Mouse (Mus musculus) right cerebral cortex, postnatal 10 days (tissue): ENCODE measurements around the gene Tssc4.

ENCODE experiments used
- DNase-seq, 2 experiments: peaks; one replicate each; pipeline ENCODE4 v3.0.0; 2021; ENCODE audit warnings: low spot score in 2 of 2

Tssc4 gene

DNA sequence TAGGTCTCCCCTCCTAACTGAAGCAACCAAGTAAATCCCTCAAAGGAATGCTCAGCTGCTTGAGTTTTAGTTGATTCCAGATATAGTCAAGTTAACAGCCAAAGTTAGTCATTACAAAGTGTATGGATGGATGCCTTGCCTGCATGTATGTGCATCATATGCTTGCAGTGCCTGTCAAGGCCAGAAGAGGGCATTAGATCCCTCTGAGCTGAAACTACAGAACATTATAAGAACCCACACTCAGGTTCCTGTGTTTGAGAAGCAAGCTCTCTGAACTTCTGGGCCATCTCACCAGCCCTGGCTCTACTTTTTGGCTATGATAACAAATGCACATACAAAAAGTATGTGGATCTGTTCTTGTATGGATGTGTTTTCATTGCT is 24.2 kb upstream of the Tssc4 start:
- no peak for DNase-seq

DNA sequence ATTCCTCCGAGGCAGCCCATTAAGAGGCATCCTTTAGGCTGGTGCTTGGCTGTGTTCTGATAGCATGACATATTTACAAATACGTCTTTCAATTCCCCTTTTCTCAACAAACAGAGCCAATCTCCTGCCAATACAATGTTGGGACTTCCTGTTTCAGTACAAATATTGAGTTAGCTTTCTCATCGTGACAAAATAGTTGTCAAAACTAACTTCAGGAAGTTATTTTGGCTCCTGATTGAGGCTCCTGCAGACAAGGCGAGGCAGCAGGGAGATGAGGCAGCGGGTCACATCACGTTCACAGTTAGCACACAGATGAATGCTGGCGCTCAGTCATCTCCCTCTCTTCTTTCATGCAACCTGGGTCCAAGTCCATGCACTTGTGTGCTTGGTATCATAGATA is 22.7 kb upstream of the Tssc4 start:
- DNase-seq, result no peak

DNA sequence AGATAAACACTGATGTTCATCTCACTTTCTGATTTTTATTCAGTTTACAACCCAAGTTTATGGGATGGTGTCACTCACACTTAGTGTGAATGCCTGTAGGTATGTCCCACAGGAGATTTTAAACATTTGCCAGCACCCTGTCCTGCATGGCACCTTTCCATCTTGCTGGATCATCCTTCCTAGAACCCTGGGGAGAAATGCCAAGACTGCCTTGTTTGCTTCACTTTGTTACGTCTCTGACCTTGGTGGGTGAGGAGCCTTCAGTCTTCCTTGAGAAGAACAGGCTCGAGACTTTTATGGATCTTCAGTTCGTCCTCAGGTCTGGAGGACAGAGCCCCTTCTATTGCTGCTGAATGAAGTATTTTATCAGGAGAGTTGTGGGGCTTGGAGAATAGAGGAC is 19.7 kb upstream of the Tssc4 start:
- DNase-seq, result peak in 1 of 2 experiments; percentile 25

DNA sequence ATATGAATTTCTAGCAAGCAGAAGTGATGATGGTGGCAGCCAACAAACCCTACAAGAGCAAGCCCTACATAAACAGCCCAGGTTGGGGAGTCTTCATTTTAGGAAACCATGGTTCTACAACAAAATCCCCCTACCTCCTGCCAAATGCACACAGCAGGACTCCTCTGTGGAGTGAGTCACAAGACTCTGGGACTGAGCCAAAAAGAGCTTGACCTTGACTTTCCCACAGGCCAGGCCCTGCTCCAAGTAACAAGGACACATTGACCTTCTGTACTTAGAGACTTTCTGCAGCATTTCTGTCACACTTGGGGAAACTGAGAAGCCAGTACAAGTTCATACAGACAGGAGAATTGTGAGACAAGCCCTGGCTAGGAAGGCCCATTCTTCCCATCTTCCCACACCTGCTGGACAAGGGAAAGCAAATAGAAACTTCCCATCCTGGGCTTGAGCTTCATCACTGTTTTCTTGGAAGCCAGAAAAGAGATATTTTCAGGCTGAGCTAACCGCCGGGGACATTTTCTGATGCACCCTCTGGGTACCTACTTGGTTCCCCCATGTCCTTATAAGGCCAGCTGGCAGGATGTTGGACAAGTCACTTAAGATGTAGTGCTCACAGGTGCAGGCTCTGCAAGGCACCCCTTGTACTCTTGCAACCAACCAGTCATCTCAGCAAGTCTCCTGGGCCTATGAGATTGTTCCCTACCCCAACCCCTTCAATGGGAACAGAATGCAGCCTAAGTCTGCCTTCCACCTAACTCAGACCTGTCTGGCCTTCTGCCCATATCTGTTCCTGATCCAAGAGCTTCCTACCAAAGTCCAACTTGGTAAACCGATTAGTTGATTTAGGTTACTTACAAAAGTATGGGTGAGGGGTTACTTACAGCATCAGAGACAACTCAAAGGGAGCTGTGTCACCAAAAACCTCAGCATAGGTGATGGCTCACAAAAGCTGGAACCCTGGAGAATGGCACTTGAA is 18.9 kb upstream of the Tssc4 start:
- DNase-seq, result peak in 1 of 2 experiments; percentile 30

DNA sequence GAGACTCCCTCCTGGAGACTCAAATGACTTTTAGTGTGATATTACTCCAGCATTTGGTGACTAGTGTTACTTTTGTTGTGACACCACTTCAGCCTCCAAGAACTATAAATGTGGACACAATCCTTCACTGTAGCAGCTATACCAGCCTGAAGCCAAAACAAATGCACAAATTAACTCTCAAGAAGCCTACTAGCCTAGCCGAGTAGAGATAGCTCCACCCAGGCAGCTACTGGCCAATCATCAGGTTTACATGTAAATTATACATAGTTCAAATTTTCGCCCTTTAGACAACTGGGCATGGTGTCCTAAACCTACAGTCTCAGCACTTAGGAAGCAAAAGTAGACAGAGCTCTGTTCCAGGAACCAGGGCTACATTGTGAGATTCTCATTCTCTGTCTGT is 17.7 kb upstream of the Tssc4 start:
- DNase-seq, result no peak

DNA sequence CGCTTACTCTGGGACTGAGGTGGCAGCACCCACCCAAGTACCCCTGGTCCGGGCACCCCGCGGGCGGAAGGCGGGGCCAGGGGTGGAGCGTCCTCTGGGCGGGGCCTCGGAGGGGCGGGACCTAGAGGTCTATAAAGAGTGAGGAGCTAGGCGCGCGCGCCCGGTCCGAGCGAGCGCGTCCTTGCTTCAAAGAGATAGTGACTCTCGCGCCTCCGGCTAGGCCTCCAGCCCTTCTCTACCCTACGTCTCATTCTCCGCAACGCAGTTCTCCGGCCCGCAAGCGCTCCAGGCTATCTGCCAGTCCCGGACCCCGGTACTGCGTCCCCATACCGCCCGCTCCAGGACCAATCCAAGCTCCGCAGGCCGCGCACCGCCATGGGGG is 16.4 kb upstream of the Tssc4 start, which contains the start of gene Cd81:
TSS of gene Cd81 (plus strand) at position 114 of the 382 bp plus-strand sequence.
- DNase-seq, result peak; percentile 87 to 91

DNA sequence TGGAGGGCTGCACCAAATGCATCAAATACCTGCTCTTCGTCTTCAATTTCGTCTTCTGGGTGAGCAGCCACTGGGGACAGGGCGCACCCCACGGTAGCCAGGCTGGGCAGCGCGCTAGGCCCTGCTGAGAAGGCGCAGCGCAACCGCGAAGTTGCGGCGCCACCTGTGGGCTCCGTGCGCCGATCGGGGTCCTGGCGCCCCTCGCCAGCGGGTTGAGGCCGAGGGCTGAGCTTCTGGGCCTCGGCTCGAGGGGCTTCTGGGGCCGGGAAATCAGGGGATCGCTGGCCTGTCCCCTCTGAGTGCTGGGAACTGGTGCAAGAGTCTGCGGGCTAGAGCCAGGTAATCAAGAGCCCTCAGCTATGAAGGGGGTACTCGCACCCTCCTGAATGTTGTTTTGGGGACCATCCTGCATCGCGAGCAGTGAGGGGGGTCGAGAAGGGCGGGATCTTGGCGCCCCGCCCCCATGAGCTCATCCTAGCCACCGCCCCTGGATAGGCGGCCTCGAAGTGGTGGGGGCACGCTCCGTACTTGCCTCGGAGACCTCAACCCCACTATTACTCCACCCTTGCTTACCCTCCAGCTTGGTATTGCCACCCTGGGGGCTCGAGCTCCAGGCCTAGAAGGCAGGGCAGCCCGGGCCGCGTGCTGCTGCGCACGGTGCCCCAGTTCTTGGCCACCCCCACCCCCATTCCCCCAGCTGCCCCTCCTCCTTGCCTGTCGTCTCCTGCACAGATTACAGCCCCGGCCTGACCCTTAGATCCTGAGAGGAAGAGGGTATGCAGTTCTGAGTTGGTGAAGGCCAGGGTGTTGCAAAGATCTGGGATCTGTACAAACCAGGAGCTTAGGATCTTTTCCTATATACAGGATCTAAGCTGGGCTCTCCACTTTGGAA is 15.8 kb upstream of the Tssc4 start:
- peak; percentile 84 to 87 for DNase-seq

DNA sequence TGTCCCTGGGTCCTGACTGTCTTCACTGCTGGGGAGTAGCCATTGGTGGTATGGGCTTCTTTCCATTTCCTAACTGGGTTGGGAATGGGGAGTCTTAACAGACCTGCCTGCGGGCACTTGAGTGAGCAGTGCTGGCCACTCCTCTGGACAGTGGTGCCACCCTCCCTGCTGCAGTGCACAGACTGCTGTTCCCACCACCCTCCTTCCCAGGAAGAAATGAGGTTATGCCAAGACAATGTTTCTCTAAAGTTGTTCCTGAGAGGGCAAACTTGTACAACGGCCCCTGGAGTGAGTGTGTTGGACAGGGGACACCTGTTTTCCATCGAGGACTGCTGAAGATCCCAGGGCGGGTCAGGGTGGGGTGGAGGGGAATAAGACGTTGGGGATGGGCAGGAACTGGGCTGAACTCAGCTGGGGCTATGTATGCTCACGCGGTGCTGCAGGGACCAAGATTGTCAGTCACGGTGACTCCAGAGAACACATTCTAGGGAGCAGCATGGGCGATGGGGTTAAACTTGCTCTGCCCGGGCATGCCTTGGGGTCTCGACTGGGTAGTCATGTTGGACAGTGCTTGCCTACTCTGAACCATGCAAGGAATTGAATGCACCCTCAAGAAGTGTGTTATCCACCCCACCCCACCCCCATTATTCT is 15.0 kb upstream of the Tssc4 start:
- DNase-seq, result no peak

DNA sequence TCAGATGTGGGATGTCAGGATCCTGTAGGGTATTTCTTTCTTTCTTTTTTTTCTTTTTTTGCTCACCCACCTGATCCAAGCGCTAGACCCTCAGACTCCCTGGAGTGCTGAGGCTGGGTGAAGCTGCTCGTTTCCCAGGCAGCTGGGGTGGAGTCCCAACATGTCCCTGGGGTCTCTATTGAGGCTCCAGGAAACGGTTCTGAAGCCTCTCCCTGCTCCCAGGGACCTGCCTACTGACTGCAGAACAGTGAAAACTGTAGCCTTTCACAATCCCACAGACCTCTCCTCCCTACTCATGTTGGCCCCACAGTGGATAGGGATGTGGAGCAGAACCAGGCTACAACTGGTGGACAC is 14.5 kb upstream of the Tssc4 start:
- DNase-seq, result no peak

DNA sequence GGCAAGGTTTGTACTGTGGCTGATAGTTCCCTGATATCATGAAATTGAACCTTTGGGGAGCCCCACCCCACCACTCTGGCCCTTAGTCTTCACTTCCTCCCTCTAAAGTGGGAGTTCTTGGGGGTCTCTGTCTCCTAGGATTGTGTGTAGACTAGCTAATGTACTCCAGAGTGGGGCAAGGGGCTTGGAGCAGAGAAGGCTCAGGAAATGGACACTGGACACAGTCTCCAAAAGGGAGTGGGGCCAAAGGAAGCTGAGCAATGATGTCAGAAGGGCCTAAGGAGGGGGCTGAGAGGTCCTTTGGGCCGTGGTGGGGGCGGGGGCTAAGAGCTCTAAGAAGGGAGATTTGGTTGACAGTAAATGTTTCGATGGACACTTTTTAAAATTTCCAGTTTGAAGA is 14.0 kb upstream of the Tssc4 start:
- no peak for DNase-seq

DNA sequence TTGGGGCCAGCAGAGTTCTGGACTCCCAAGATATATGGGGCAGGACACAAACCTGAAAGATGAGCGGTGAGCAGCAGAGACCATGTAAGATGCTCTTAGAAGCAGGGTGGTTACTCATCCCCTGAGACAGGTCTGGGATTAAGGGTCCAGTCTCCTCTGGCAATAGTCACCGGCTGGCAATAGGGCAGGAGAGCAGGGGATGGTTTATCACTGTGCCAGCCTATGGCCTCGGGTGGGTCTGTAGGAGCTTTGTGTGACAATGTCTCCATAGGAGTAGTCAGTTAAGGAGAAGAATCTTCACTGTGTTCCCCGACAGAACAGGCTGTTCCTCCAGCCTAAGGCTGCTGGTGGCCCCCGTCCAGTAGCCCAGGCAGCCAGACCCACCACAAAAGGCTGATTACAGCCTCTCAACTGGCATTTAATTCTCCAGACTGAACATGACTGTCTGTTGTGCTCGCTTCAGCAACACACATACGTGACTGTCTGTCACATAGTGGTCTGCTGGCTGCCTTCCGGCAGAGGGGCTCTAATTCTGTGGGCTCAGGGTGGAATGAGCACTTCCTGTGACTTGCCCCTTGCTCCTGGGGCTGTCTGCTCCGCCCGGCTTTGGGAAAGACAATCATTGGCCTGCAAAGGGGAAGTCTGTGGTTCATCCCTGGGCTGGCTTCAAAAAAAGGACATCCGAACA is 13.4 kb upstream of the Tssc4 start:
- peak in 1 of 2 experiments; percentile 63 for DNase-seq

DNA sequence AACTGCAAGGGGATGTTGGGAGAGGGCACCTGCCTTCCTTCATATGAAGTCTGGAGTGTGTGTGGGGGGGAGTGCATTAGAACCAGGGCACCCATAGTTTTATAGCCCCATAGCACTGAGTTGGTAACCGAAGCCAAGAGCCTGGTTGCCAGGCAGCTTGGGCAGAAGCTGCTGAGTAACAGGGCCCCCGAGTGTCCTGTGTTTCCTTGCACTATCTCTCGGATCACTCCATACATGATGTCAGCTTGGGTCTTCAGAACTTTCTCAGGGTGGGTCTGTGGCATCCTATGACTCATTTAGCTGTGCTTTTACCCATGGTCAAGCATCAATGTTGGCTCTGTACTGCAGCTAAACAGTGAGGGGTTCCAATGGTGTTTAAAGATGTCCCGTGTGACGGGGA is 12.0 kb upstream of the Tssc4 start:
- DNase-seq, result no peak

DNA sequence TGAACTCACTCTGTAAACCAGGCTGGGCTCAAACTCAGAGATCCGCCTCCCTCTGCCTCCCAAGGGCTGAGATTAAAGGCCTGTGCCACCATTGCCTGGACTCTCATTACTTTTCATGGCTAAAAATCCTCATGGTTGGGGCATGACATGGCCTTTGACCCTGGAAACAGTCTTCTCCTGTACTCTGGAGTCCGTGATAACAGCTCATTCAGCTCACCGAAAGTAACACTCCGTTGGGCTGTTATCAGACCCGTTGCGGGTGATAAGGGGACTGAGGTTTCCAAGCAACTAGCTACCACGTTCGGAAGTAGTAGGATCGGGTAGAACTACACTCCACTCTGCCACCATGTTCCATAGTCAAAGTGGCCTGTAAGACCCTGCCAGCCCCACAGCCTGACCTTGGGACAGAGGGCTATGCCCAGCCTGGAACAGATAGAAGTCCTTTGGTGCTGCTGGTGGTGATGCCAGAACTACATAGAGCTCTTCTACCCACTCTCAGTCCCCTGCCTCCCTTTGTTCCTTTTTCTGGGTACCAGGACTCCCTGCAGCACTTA is 11.3 kb upstream of the Tssc4 start:
- no peak for DNase-seq

DNA sequence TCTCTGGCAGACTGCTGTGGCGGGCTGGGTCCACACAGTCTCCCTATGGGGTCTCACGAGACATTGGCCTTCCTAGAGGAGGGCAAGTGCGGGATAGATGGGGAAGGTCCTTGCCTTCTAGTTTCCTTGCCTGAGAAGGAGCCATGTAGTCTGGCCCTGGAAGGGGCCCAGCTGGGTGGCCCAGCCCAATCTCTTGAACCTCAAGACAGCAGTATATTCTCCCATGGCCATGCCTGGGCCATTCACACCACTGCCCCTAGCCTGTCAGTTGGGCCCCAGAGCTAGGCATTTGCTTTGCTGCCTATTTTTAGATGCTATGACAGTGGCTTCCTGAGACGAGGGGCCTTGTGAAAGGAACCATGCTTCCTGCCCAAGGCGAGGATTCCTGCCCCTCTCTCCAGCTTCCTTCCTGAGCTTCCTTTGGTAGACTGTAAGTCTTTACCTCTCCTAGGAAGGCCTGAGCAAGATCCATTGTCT is 10.8 kb upstream of the Tssc4 start:
- DNase-seq, result no peak

DNA sequence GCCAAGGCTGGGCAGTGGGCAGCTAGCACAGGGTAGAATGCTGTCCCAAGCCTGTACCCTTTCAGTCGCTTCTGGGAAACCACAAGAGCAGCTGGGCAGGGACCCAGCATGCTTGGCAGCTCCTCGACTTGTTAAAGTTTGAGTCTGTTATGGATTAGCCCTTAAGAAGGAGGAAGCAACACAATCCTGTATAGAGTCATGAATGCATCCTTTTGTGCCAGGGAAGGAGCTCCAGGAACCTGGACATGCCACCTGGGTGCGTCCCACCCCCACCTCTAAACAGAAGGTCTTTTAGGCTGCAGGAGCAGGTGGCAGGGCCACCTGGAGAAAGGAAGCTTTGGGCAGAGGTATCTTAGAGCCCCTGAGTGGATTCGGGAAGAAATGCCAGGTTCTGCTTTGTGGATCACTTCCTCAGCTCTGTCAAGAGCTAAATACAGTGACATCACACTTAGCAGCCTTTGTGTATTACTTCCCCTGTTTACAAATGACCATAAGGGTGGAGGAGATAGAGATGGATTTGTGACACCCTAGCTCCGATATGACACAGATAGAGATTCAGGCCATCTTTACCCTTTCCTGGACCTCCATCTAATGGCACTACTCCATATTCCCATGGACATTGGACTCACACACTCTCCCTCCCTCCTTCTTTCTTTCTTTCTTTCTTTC is 9.7 kb upstream of the Tssc4 start:
- DNase-seq, result peak; percentile 75 to 78

DNA sequence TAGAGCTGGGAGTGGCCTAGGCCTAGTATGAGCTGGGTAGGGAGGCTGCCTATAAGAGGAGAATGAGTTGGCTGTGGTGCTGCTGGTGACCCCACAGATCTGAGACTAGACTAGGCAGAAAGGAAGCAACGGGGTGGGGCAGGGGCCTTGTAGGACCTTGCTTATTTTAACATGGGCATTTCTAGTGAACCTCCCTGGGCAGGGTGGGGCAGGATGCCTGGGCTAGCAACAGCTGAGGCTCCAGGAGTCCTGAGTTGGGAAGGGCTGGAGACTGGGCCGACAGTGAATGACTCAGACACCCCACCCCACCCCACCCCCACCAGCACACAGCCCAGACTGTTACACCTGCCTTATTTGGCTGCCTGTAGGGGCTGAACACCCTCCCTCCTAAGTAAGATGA is 6.3 kb upstream of the Tssc4 start:
- no peak for DNase-seq

DNA sequence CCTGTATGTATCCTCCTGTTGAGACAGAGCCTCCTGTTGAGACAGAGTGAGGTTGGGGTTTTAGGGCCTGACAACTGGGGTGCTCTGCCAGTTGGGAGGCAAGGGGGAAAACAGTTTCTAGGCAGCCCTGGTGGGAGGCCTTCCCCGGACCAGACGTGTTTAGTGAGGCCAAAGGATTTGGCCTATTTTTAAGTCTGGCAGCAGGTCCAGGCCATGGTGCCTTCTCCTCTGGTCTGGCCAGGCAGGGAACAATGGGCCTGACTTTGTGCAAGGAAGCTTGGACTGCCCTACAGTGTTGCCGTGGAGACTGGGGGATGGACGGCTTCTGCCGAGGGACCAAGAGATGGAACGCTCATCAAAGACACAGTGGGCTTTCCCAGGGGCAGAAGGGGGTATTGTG is 4.8 kb upstream of the Tssc4 start:
- DNase-seq, result peak; percentile 80 to 83

DNA sequence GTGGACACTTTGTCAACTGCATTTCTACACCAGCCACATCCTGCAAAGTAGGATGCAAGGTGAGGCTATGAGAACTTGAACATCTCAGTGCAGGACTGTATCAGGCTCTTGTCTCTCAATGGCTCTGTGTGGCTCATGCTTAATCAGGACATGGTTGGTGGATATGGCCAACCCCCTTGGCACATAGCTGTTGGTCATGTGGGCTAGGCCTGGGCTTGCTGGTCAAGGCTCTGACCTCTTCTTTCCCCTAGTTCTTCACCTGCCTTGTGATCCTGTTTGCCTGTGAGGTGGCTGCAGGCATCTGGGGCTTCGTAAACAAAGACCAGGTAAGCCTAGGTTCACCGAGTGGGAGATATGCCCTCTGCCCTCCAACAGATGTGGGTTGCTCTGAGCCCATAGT is 3.4 kb upstream of the Tssc4 start:
- no peak for DNase-seq

DNA sequence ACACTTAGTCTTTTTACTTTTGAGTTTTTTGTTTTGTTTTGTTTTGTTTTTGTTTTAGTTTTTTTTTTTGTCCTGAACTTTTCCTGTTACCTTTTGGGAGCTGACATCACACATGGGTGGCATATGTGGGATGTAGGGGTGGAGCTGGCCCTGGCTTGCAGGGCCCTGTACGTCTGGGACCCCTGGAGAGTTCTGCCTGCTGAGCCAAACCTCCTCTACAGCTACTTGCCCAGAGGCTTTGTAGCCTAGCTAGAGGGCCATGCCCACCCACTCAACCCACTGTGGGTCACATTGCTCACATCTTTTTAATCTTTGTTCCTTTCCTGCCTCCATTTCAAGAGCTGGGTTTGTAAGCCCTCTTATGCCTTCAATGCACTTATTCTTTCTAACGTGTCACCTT is 1.6 kb upstream of the Tssc4 start:
- no peak for DNase-seq

DNA sequence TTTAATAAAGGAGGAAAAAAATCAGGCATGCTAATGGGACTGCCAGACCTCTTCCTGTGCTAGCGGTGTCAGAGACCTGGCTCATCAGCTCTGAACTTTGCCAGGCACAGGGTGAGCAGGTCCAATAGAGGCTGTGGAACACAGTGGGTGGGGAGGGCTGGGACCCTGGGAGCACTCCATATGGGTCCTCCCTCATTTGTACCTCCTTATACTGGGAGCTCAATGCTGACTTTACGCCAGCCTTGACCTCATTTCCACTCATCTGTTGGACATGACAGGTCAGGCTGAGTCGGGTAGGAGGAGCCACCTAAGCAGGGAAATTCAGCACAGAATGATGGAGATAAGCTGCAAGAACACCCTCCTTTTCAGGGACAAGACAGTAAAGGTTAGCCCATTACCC is 1.2 kb upstream of the Tssc4 start:
- DNase-seq, result no peak
